Mouse (Mus musculus) R1 (cell line): ENCODE measurements around the gene Eef1a2.

Source experiments
- DNase-seq: peaks from one replicate; pipeline ENCODE4 v3.0.0-alpha.2; 2018; ENCODE audit warnings: low read depth, low spot score

Gene Eef1a2

GRCm38 (mm10) chr2:181156248-181157121 lies at the start of gene Eef1a2:
Eef1a2 (minus strand) TSS chr2:181157014.
- peak; percentile 31 for DNase-seq

GRCm38 (mm10) chr2:181206118-181206517 lies 49.3 kb upstream of the Eef1a2 start:
- no peak for DNase-seq

DNA sequence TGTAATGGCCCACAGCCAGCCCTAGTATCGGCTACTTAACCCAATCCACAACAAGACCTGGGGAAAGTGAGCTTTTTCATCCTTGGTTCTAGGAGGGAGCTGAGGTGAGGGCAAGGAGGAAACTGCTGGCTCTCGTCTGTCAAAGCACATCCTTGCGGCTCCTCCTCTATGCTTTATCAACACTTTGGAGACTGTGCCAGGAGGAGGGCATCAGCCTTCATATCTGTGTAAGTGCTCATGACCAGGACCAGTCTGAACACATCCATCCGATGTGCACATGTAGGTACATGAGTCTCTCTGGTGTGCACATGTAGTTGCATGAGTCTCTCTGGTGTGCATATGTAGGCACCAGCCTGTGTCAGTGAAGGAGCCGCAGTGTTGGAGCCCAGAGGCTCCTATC lies 48.9 kb upstream of the Eef1a2 start:
- DNase-seq: no peak

- DNase-seq: no peak
Observed at GRCm38 (mm10) chr2:181202886-181203285, 46.1 kb upstream of the Eef1a2 start.

- no peak for DNase-seq
Observed at GRCm38 (mm10) chr2:181202422-181202821, 45.6 kb upstream of the Eef1a2 start, which contains the start of gene Ptk6. Ptk6 (minus strand) TSS chr2:181202789.

GRCm38 (mm10) chr2:181201606-181202005 lies 44.8 kb upstream of the Eef1a2 start:
- no peak for DNase-seq

GRCm38 (mm10) chr2:181196628-181197300 lies 40.0 kb upstream of the Eef1a2 start:
- DNase-seq: no peak

GRCm38 (mm10) chr2:181193044-181193443 lies 36.2 kb upstream of the Eef1a2 start:
- no peak for DNase-seq

DNA sequence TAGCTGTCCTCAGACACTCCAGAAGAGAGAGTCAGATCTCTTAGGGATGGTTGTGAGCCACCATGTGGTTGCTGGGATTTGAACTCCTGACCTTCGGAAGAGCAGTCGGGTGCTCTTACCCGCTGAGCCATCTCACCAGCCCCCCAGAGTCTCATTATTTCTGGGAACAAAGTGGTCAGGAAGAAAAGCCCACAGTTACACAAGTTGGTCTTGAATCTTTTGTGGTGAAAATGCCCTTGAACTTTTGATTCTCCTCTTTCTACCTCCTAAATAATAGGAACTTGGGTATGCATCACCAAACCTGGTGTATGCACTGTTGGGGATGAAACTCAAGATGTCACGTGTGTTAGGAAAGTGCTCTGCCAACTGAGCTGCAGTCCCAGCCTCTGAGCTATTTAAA lies 35.1 kb upstream of the Eef1a2 start:
- peak; percentile 66 for DNase-seq

DNA sequence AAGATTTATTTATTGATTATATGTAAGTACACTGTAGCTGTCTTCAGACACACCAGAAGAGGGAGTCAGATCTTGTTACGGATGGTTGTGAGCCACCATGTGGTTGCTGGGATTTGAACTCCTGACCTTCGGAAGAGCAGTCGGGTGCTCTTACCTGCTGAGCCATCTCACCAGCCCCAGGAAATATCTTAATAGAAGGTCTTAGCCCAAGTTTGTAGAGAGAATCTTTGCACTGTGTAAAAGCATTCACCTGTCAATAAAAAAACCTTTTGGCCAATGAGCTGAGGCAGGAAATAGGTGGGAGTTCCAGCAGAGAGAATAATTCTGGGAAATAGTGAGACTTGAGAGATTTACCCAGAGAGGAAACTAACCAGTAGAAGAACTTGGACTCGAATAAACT lies 34.6 kb upstream of the Eef1a2 start:
- peak; percentile 69 for DNase-seq

- no peak for DNase-seq
Observed at GRCm38 (mm10) chr2:181189321-181189720, 32.5 kb upstream of the Eef1a2 start.

GRCm38 (mm10) chr2:181188681-181189080 lies 31.9 kb upstream of the Eef1a2 start:
- DNase-seq: peak; percentile 90

DNA sequence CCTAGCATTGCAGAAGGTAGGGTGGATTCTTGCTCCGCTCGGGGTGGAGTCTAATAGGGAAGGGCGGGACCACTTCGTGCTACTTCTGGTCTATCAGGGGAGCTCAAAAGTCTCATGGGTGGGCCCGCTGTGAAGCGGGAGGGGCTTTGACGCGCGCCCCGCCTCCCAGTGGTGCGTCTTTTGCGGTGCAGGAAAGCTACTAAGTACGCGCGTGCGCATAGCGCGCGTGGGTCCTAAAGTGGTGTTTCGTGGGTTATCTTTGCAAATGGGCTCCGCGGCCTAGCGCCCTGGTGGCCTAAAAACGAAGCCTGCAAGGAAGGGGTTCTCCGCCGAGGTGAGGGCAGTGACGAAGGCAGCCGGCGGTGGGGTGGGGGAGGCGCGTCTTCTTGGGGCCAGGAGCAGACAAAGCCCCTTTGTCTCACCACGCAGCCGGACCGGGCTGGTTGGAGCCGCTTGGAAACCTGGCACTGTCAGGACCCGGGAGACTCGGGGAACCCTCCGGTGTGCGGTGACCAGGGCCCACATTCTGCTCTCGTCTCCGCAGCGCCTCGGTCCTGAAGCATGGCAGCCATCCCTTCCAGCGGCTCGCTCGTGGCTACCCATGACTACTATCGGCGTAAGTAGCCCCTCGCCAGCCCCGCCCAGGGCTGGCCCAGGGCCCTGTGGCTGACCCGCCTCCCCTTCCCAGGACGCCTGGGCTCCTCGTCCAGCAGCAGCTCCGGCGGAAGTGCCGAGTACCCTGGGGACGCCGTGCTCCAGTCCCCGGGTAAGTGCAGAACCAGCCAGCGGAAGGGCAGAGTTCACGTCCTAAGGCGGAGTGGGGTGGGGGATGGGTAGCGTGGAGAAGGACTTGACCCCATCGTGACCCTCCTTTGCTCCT lies 30.5 kb upstream of the Eef1a2 start, which contains the start of gene Ppdpf:
TSS of gene Ppdpf (plus strand) at position 127 of the 880 bp plus-strand sequence.
- DNase-seq: peak; percentile 97

DNA sequence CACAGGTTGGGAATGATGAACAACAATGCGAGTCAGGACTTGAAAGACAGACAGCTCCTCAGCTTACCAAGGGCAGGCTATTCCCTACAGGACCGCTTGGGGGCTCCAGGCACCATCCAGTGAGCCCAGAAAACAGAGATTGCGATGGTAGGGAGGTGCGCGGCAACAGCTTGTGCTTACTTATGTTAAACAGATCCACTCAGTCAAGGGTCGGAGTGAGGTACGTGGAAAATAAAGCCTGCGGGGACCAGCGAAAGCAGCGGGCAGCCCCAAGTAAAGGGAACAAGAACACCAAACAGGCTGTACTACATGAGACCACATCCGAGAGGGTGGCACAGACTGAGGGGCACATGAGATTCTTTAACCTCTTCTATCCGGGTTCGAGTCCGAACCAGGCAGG lies 29.8 kb upstream of the Eef1a2 start:
- DNase-seq: peak; percentile 96

DNA sequence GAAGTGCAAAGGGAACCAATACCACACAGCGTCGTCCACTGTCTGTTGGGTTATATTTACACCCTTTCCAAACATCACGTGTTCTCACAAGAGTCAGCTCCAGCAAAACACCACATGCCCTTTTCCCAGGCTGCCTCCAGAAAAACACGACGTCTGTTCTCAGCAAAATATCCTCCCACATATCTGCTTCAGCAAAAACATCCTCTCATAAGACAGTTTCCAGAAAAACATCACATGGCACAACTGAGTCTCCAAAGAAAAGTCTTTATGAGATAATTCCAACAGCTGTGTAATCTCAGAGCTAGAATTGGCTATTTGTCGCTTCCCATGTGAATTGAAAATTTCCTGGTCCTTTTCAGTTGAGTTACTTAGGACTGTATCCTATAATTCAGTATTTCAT lies 24.1 kb upstream of the Eef1a2 start:
- no peak for DNase-seq

- DNase-seq: no peak
Observed at GRCm38 (mm10) chr2:181178471-181178870, 21.7 kb upstream of the Eef1a2 start.

DNA sequence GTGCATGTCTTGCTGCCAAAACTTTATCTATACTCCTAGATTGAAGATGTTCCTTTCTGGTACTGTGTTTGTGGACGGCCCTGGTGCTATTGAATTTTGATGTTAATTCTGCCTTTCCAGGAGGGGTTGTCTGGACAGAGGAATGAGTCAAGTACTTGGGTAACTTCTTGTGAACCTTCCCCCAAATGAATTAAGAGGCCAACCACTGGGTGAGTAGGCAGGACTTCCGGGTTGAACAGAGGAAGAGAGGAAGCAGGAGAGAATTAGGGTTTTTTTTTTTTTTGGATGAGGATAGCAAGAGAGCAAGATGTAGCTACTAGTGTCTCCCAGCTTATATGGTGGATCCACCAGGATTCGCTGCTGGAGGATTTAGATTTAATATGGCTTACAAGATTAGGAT lies 21.2 kb upstream of the Eef1a2 start:
- DNase-seq: no peak

DNA sequence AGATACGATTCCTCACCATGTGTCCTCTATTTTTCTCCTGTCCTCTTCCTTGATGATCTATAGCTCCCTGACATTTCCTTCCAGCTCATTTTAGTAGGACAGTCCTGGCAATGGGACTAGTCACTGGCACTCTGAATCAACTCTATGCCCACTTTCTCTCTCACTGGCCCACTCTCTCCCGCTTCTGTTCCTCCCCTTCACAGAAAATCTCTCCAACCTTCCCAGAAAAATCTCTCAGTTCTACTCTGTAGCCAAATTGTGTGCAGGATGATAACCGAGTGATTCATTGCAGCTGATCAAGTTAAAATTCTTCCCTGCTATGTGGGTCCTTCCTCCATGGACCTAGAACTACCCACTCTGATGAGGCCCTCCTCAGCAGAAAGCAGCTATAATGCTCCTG lies 17.8 kb upstream of the Eef1a2 start:
- no peak for DNase-seq

DNA sequence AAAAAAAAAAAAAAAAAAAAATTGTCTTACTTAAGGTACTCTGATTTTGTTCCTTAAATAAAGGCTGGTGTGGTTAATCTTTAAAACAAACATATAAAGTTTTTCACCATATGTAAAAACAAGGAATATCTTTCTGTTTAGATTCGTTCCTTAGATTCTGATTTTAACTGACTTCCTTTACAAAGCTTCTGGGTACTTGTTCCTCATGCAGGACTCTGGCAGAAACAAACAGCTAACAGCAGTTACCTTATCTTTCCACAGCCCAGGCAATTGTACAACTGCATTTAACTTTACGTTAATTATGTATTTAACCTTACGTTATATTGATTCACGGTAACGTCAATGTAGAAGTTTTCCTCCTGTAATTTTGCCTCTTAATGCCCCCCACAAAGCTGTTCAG lies 9.7 kb upstream of the Eef1a2 start:
- no peak for DNase-seq

DNA sequence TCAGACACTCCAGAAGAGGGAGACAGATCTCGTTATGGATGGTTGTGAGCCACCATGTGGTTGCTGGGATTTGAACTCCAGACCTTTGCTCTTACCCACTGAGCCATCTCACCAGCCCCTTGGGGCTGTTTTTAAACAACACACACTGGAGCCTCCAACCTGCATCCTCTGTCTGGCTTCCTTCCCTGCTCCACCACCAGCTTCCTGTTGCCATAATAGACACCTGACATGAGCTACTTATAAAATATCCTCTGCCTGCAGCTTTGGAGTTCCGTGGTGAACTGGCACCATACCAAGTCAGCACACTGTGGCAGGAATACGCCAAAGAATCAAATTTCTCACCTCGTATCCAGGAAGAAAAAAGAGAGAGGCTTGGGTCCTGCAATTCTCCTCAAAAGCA lies 4.0 kb upstream of the Eef1a2 start:
- no peak for DNase-seq

GRCm38 (mm10) chr2:181159771-181160170 lies 3.0 kb upstream of the Eef1a2 start:
- DNase-seq: peak; percentile 75

DNA sequence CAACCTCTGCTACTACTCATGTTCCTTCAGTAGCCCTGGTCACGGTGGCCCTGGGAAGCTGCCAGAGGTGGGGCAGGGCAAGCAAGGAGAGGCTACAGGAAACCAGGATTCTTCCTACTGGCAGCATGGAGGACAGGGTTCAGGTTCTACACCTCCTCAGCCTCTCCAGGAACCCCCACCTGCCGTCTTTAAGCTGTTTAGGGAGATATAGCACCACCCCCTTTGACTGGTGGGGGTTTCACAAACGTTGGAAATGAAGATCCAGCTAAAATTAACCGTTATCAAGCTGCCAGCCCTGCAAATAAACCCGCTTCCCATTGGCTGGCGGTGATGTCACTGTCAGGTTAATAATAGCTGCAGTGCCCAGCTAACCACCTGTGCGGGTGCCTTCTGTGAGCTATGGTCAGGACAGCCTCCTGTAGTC lies 2.3 kb upstream of the Eef1a2 start:
- no peak for DNase-seq
